Mouse (Mus musculus) heart, postnatal 0 days (tissue): ENCODE data around the gene Atp6v0a2.

Experiments used
- CTCF ChIP-seq: IDR thresholded peaks from 2 replicates; pipeline ENCODE4 v1.5.1; 2016; ENCODE audit warnings: antibody characterized with exemption, control low read depth, low read depth
- EP300 ChIP-seq: IDR thresholded peaks from 2 replicates; pipeline ENCODE4 v1.6.1; 2016; ENCODE audit warnings: antibody characterized with exemption, low read depth

- TF ChIP-seq CTCF (no peak), EP300 (no peak)
These were observed 86.8 kb downstream of the Atp6v0a2 start for GRCm38 (mm10) chr5:124715135-124715534.
